Comparison of ENCODE assay signal across 9 mouse cellular contexts in the genomic region with DNA sequence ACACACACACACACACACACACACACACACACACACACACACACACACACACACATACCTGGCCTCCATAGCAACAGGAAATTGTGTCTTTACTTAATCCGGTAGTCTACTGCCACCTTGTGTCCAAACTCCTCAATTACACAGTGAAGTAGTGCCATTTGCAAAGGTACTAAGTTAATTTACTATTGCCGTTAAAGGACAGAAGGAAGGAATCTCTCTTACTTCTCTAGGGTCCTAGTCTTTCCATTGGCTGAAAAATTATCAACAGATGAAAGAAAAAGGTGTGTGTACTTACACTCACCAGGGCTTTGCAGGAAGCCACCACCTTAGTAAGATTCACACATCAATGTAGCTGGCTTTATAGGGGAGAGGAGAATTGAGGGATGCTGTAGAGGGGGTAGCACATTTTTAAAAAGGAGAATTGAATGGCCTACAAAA. TPM values are rescaled to one million over a fixed set of nuclear protein-coding genes. Genes with fewer than 3 reads are reported as not detected.
DNase-seq lines count a peak whose midpoint lies in the region; ATAC-seq lines count a peak whose summit lies in the region.
"Had no signal": no experiment of that assay in that cellular context is flagged by ENCODE, and none has a peak within 500 bp of the region (broad histone marks: within the 10 kb centered on the region; RNA-seq: fewer than 3 reads in every experiment).

No protein-coding gene starts in this region.

- ATAC-seq in heart, embryonic 16.5 days (replicated peaks; ENCODE audit: extremely low read depth, insufficient read depth, low FRiP score): 0 out of 2 replicates have a peak, but pooled peaks have one; percentile 14
- ATAC-seq in embryonic facial prominence, embryonic 11.5 days (replicated peaks; ENCODE audit: insufficient number of reproducible peaks, low FRiP score, low TSS enrichment, low read depth): no peak
- ATAC-seq in hindbrain, embryonic 16.5 days: peak; percentile 58; the same call in 1 of the 2 replicates
- no peak for ATAC-seq in midbrain, embryonic 14.5 days (ENCODE audit: low FRiP score, low TSS enrichment)

- no peak overlapping the region for H3K4me2 ChIP-seq in heart, embryonic 16.5 days (ENCODE audit: low read depth, low read length)
- H3K4me2 ChIP-seq in embryonic facial prominence, embryonic 11.5 days (ENCODE audit: low read depth, low read length): no peak overlapping the region
- no peak overlapping the region for H3K4me2 ChIP-seq in hindbrain, embryonic 16.5 days (ENCODE audit: low read length)
- H3K4me2 ChIP-seq in midbrain, embryonic 14.5 days (ENCODE audit: low read length): no peak overlapping the region
- H3K4me2 ChIP-seq: embryonic facial prominence, embryonic 12.5 days had no signal

- H3K36me3 ChIP-seq in heart, embryonic 16.5 days (ENCODE audit: control insufficient read depth, insufficient read depth): no peaks in the 10 kb centered on the region
- no peaks in the 10 kb centered on the region for H3K36me3 ChIP-seq in embryonic facial prominence, embryonic 11.5 days (replicated peaks; ENCODE audit: control insufficient read depth, insufficient read depth, low read depth, low read length)
- H3K36me3 ChIP-seq in hindbrain, embryonic 16.5 days (ENCODE audit: control insufficient read depth, insufficient read depth, low read length): no peaks in the 10 kb centered on the region
- no peaks in the 10 kb centered on the region for H3K36me3 ChIP-seq in midbrain, embryonic 14.5 days (ENCODE audit: control insufficient read depth, insufficient read depth, low read length)
- H3K36me3 ChIP-seq: embryonic facial prominence, embryonic 12.5 days had no signal

- no peaks in the 10 kb centered on the region for H3K27me3 ChIP-seq in heart, embryonic 16.5 days (ENCODE audit: control insufficient read depth, insufficient read depth, low read length)
- no peaks in the 10 kb centered on the region for H3K27me3 ChIP-seq in embryonic facial prominence, embryonic 11.5 days (ENCODE audit: control insufficient read depth, insufficient read depth, low read length)
- no peaks in the 10 kb centered on the region for H3K27me3 ChIP-seq in hindbrain, embryonic 16.5 days (replicated peaks; ENCODE audit: control insufficient read depth, insufficient read depth, low read length)
- H3K27me3 ChIP-seq in midbrain, embryonic 14.5 days (ENCODE audit: control insufficient read depth, insufficient read depth, low read length): no peaks in the 10 kb centered on the region
- H3K27me3 ChIP-seq: embryonic facial prominence, embryonic 12.5 days had no signal

- H3K4me3 ChIP-seq in heart, embryonic 16.5 days (ENCODE audit: low read length): no peak overlapping the region
- H3K4me3 ChIP-seq in embryonic facial prominence, embryonic 11.5 days (ENCODE audit: low read depth, low read length): no peak overlapping the region
- H3K4me3 ChIP-seq in hindbrain, embryonic 16.5 days (ENCODE audit: low read length): no peak overlapping the region
- H3K4me3 ChIP-seq in midbrain, embryonic 14.5 days (replicated peaks; ENCODE audit: low read depth, low read length): no peak overlapping the region
- H3K4me3 ChIP-seq: embryonic facial prominence, embryonic 12.5 days had no signal

- H3K9ac ChIP-seq in heart, embryonic 16.5 days (ENCODE audit: low read length): no peak overlapping the region
- H3K9ac ChIP-seq in embryonic facial prominence, embryonic 11.5 days (replicated peaks; ENCODE audit: low read length): no peak overlapping the region
- no peak overlapping the region for H3K9ac ChIP-seq in hindbrain, embryonic 16.5 days (ENCODE audit: low read depth, low read length)
- no peak overlapping the region for H3K9ac ChIP-seq in midbrain, embryonic 14.5 days (replicated peaks; ENCODE audit: low read length)
- H3K9ac ChIP-seq: embryonic facial prominence, embryonic 12.5 days had no signal

- 5% methylated on average over 2 of the region's 2 CpGs for WGBS in heart, embryonic 16.5 days
- WGBS in embryonic facial prominence, embryonic 11.5 days: 0% methylated on average over 2 of the region's 2 CpGs
- 2% methylated on average over 2 of the region's 2 CpGs for WGBS in hindbrain, embryonic 16.5 days
- WGBS in midbrain, embryonic 14.5 days: 0% methylated on average over 2 of the region's 2 CpGs

- no peaks in the 10 kb centered on the region for H3K9me3 ChIP-seq in heart, embryonic 16.5 days (replicated peaks; ENCODE audit: control insufficient read depth, low read length)
- no peaks in the 10 kb centered on the region for H3K9me3 ChIP-seq in embryonic facial prominence, embryonic 11.5 days (replicated peaks; ENCODE audit: control insufficient read depth, low read length)
- H3K9me3 ChIP-seq in hindbrain, embryonic 16.5 days (ENCODE audit: control insufficient read depth, low read length): no peaks in the 10 kb centered on the region
- no peaks in the 10 kb centered on the region for H3K9me3 ChIP-seq in midbrain, embryonic 14.5 days (ENCODE audit: control insufficient read depth, low read length)
- H3K9me3 ChIP-seq: embryonic facial prominence, embryonic 12.5 days had no signal

- no peak for DNase-seq in heart, adult 11 months
- peak; percentile 83 for DNase-seq in adipocyte (ENCODE audit: low spot score)
- DNase-seq in embryonic facial prominence, embryonic 11.5 days (ENCODE audit: low spot score): peak; percentile 94
- peak; percentile 62 to 80 for DNase-seq in left cerebral cortex, adult 18-20 months (ENCODE audit: low spot score in 2 of 2)
- DNase-seq in midbrain, embryonic 14.5 days: peak; percentile 95
- DNase-seq in spleen, postnatal 36 days (ENCODE audit: low spot score in 2 of 2): peak; percentile 34 to 63

- peaks cover 2% of the 10 kb centered on the region; the same call in 1 of the 2 replicates for H3K4me1 ChIP-seq in heart, embryonic 16.5 days (ENCODE audit: control insufficient read depth, insufficient read depth, low read length)
- no peaks in the 10 kb centered on the region for H3K4me1 ChIP-seq in embryonic facial prominence, embryonic 11.5 days (ENCODE audit: control insufficient read depth, insufficient read depth, low read length)
- no peaks in the 10 kb centered on the region for H3K4me1 ChIP-seq in hindbrain, embryonic 16.5 days (ENCODE audit: control insufficient read depth, insufficient read depth, low read depth, low read length)
- no peaks in the 10 kb centered on the region for H3K4me1 ChIP-seq in midbrain, embryonic 14.5 days (ENCODE audit: control insufficient read depth, insufficient read depth, low read length)
- H3K4me1 ChIP-seq: embryonic facial prominence, embryonic 12.5 days had no signal

- H3K27ac ChIP-seq in heart, embryonic 16.5 days (ENCODE audit: low read length): no peak overlapping the region
- no peak overlapping the region for H3K27ac ChIP-seq in embryonic facial prominence, embryonic 11.5 days (replicated peaks; ENCODE audit: low read depth, low read length)
- no peak overlapping the region for H3K27ac ChIP-seq in hindbrain, embryonic 16.5 days (ENCODE audit: low read depth, low read length)
- H3K27ac ChIP-seq in midbrain, embryonic 14.5 days (replicated peaks; ENCODE audit: low read depth, low read length): no peak overlapping the region
- H3K27ac ChIP-seq: embryonic facial prominence, embryonic 12.5 days had no signal

RNA-seq across cellular contexts. Expression of a gene that starts 29.0 kb away (rescaled TPM):
- 24.2 and 25.5 TPM in 2 replicates for polyA plus RNA-seq in heart, embryonic 16.5 days (2015; fragmentation: Nextera tagmentation; extraction: Ambion mirVana)
- polyA plus RNA-seq in embryonic facial prominence, embryonic 11.5 days (2014; fragmentation: Nextera tagmentation; extraction: Ambion mirVana): 22.2 and 25.5 TPM in 2 replicates
- polyA plus RNA-seq in hindbrain, embryonic 16.5 days (2015; fragmentation: Nextera tagmentation; extraction: Ambion mirVana): 28.8 and 33.7 TPM in 2 replicates
- total RNA-seq in left cerebral cortex, adult 18-20 months (2021): 10 to 100 TPM; 24.5 to 26.1 TPM
- polyA plus RNA-seq in midbrain, embryonic 14.5 days (2014; fragmentation: Nextera tagmentation; extraction: Ambion mirVana): 24.1 and 25.7 TPM in 2 replicates

RNA-seq across cellular contexts. Expression of a gene that starts 29.1 kb away (rescaled TPM):
- polyA plus RNA-seq in heart, embryonic 16.5 days (2015; fragmentation: Nextera tagmentation; extraction: Ambion mirVana): 22.8 and 25.4 TPM in 2 replicates
- polyA plus RNA-seq in embryonic facial prominence, embryonic 11.5 days (2014; fragmentation: Nextera tagmentation; extraction: Ambion mirVana): 76.8 and 79.0 TPM in 2 replicates
- 42.7 and 56.4 TPM in 2 replicates for polyA plus RNA-seq in hindbrain, embryonic 16.5 days (2015; fragmentation: Nextera tagmentation; extraction: Ambion mirVana)
- total RNA-seq in left cerebral cortex, adult 18-20 months (2021): 10 to 100 TPM; 87.5 to 90.5 TPM
- polyA plus RNA-seq in midbrain, embryonic 14.5 days (2014; fragmentation: Nextera tagmentation; extraction: Ambion mirVana): 45.7 and 63.2 TPM in 2 replicates

RNA-seq across cellular contexts. Expression of a gene that starts 55.8 kb away (rescaled TPM):
- 19.2 and 21.1 TPM in 2 replicates for polyA plus RNA-seq in heart, embryonic 16.5 days (2015; fragmentation: Nextera tagmentation; extraction: Ambion mirVana)
- 3.4 and 3.9 TPM in 2 replicates for polyA plus RNA-seq in embryonic facial prominence, embryonic 11.5 days (2014; fragmentation: Nextera tagmentation; extraction: Ambion mirVana)
- polyA plus RNA-seq in hindbrain, embryonic 16.5 days (2015; fragmentation: Nextera tagmentation; extraction: Ambion mirVana): 13.6 and 19.5 TPM in 2 replicates
- 10 to 100 TPM; 59.8 to 64.7 TPM for total RNA-seq in left cerebral cortex, adult 18-20 months (2021)
- polyA plus RNA-seq in midbrain, embryonic 14.5 days (2014; fragmentation: Nextera tagmentation; extraction: Ambion mirVana): 9.8 and 11.2 TPM in 2 replicates

Comparison
In these comparisons a context has a peak if more than half of its experiments do, and no peak if none do; other contexts are left out.
1. ATAC-seq: peak in heart, embryonic 16.5 days (single experiment) and hindbrain, embryonic 16.5 days (single experiment); none in embryonic facial prominence, embryonic 11.5 days (single experiment) and midbrain, embryonic 14.5 days (single experiment).